Mouse (Mus musculus): ENCODE results near the gene E330017A01Rik. TPM values are rescaled to one million over a fixed set of nuclear protein-coding genes. Genes with fewer than 3 reads are reported as not detected.

Gene E330017A01Rik
- polyA plus RNA-seq, 2 experiments: not detected

DNA sequence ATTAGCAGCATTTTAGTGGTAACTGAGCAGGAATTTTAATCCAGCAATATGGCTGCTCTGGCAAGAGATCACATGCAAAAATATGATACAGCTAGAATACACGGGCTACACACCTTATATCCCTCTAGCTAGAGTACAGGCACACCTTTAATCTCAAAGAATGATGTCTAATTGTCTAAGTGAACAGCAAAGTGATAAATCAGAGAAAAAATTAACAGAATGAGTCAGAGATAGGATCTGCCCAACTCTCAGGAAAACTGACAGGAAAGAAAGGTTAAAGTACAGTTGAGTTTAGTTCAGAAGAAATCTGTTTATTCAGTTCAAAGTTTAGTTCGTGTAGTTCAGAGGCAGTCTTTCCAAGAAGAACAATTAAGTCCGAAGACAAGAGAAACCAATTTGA, 47.2 kb downstream of the E330017A01Rik start:
- no peaks in the 10 kb centered on the region for H3K27me3 ChIP-seq (ENCODE audit: control insufficient read depth, insufficient read depth, low read length)
- ATAC-seq (ENCODE audit: insufficient read depth): no peak

DNA sequence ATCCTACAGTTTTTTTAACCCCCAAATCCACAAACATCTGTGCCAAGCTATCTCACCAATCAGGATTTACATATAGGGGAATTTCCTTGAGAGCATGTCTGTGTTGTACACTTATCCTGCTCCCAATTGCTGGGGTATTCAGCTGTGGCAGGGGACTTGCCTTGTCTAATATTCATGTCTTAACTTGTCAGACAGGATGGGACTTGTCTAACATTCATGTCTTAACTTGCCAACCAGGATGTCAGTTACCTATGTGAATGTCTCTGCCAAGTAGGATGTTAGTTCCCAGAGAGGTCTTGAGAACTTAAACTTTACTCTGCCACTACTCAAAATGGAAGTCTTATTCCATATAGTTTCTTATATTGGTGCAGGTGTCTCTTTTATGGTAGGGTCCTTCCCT, 49.1 kb downstream of the E330017A01Rik start:
- H3K27me3 ChIP-seq (ENCODE audit: control insufficient read depth, insufficient read depth, low read length): no peaks in the 10 kb centered on the region
- no peaks in the 10 kb centered on the region for H3K4me1 ChIP-seq (replicated peaks; ENCODE audit: control insufficient read depth in 2 of 2, insufficient read depth in 2 of 2, low read length in 1 of 2)
- no peak for ATAC-seq (ENCODE audit: insufficient read depth)
- no peak for DNase-seq (ENCODE audit: low read depth in 3 of 3, low spot score in 3 of 3)
- H3K9ac ChIP-seq (replicated peaks): no peak overlapping the region
- no peaks in the 10 kb centered on the region for H3K9me3 ChIP-seq (ENCODE audit: control insufficient read depth, low read length)
- H3K27ac ChIP-seq: no peak overlapping the region
- H3K4me3 ChIP-seq (ENCODE audit: insufficient read depth in 1 of 2, low read depth in 2 of 2, low read length in 2 of 2): no peak overlapping the region
- H3K36me3 ChIP-seq (replicated peaks; ENCODE audit: control insufficient read depth, insufficient read depth, low read depth): no peaks in the 10 kb centered on the region
- no peak overlapping the region for H3K4me2 ChIP-seq (ENCODE audit: low read depth)
- TF ChIP-seq EP300 (IDR thresholded peaks at IDR 0.05; ENCODE audit: low read depth) (no peak), CTCF (IDR thresholded peaks at IDR 0.05; ENCODE audit: low read depth) (no peak)

More for the DNA sequence above, 47.2 kb downstream of the E330017A01Rik start:
- no peak overlapping the region for H3K4me2 ChIP-seq (ENCODE audit: low read depth)
- TF ChIP-seq EP300 (IDR thresholded peaks at IDR 0.05; ENCODE audit: low read depth) (no peak), CTCF (IDR thresholded peaks at IDR 0.05; ENCODE audit: low read depth) (no peak)
- H3K4me1 ChIP-seq (replicated peaks; ENCODE audit: control insufficient read depth in 2 of 2, insufficient read depth in 2 of 2, low read length in 1 of 2): no peaks in the 10 kb centered on the region
- no peak overlapping the region for H3K9ac ChIP-seq (replicated peaks)
- no peak overlapping the region for H3K27ac ChIP-seq
- H3K9me3 ChIP-seq (ENCODE audit: control insufficient read depth, low read length): no peaks in the 10 kb centered on the region
- DNase-seq (ENCODE audit: low read depth in 3 of 3, low spot score in 3 of 3): no peak
- 64% methylated on average over 3 of the region's 3 CpGs for whole genome bisulfite sequencing (ENCODE audit: insufficient replicate concordance)
- no peaks in the 10 kb centered on the region for H3K36me3 ChIP-seq (replicated peaks; ENCODE audit: control insufficient read depth, insufficient read depth, low read depth)
- no peak overlapping the region for H3K4me3 ChIP-seq (ENCODE audit: insufficient read depth in 1 of 2, low read depth in 2 of 2, low read length in 2 of 2)

Other genes with a start within 250 kb of the E330017A01Rik start
- gene Dcbld2, start 230.3 kb downstream of the E330017A01Rik start, polyA plus RNA-seq (2012; rRNA removed): 2.6 TPM in 2 replicates
- gene Dcbld2, start 230.3 kb downstream of the E330017A01Rik start, polyA plus RNA-seq (2014; fragmentation: Nextera tagmentation; extraction: Ambion mirVana): 0.84 and 0.90 TPM in 2 replicates
- gene St3gal6, start 114.5 kb downstream of the E330017A01Rik start, polyA plus RNA-seq (2012; rRNA removed): 6.7 and 10.4 TPM in 2 replicates
- 25.4 and 25.6 TPM in 2 replicates for gene St3gal6, start 114.5 kb downstream of the E330017A01Rik start, polyA plus RNA-seq (2014; fragmentation: Nextera tagmentation; extraction: Ambion mirVana)
- gene Gm813, start 21.8 kb downstream of the E330017A01Rik start, polyA plus RNA-seq (2012; rRNA removed): not detected in 2 replicates
- gene Gm813, start 21.8 kb downstream of the E330017A01Rik start, polyA plus RNA-seq (2014; fragmentation: Nextera tagmentation; extraction: Ambion mirVana): not detected in 2 replicates
- gene Cpox, start 31.6 kb upstream of the E330017A01Rik start, polyA plus RNA-seq (2012; rRNA removed): 207 and 272 TPM in 2 replicates
- gene Cpox, start 31.6 kb upstream of the E330017A01Rik start, polyA plus RNA-seq (2014; fragmentation: Nextera tagmentation; extraction: Ambion mirVana): 326 and 386 TPM in 2 replicates
- 0.02 and 0.07 TPM in 2 replicates for gene Gpr15, start 80.3 kb upstream of the E330017A01Rik start, polyA plus RNA-seq (2012; rRNA removed)
- gene Gpr15, start 80.3 kb upstream of the E330017A01Rik start, polyA plus RNA-seq (2014; fragmentation: Nextera tagmentation; extraction: Ambion mirVana): 0.08 and 0.14 TPM in 2 replicates
- gene Cldnd1, start 89.2 kb upstream of the E330017A01Rik start, polyA plus RNA-seq (2012; rRNA removed): 14.1 and 15.4 TPM in 2 replicates
- 30.0 and 31.5 TPM in 2 replicates for gene Cldnd1, start 89.2 kb upstream of the E330017A01Rik start, polyA plus RNA-seq (2014; fragmentation: Nextera tagmentation; extraction: Ambion mirVana)
- gene Olfr172, start 124.4 kb upstream of the E330017A01Rik start, polyA plus RNA-seq (2012; rRNA removed): not detected in 2 replicates
- not detected in 2 replicates for gene Olfr172, start 124.4 kb upstream of the E330017A01Rik start, polyA plus RNA-seq (2014; fragmentation: Nextera tagmentation; extraction: Ambion mirVana)
- gene Olfr173, start 161.5 kb upstream of the E330017A01Rik start, polyA plus RNA-seq (2012; rRNA removed): not detected in 2 replicates
- not detected in 2 replicates for gene Olfr173, start 161.5 kb upstream of the E330017A01Rik start, polyA plus RNA-seq (2014; fragmentation: Nextera tagmentation; extraction: Ambion mirVana)
- gene Olfr175-ps1, start 188.0 kb upstream of the E330017A01Rik start, polyA plus RNA-seq (2012; rRNA removed): not detected in 2 replicates
- not detected in 2 replicates for gene Olfr175-ps1, start 188.0 kb upstream of the E330017A01Rik start, polyA plus RNA-seq (2014; fragmentation: Nextera tagmentation; extraction: Ambion mirVana)
- gene Olfr177, start 236.0 kb upstream of the E330017A01Rik start, polyA plus RNA-seq (2012; rRNA removed): not detected in 2 replicates
- gene Olfr177, start 236.0 kb upstream of the E330017A01Rik start, polyA plus RNA-seq (2014; fragmentation: Nextera tagmentation; extraction: Ambion mirVana): not detected in 2 replicates

Measured in liver, embryonic 14.5 days (tissue).